Mouse (Mus musculus): Measurements from ENCODE around the gene Sdhc. TPM values are rescaled to one million over a fixed set of nuclear protein-coding genes. Genes with fewer than 3 reads are reported as not detected.
A peak's percentile ranks its signal among the peaks of the same experiment; 100 is the strongest.

Gene Sdhc
- total RNA-seq (2021): 100 to 1,000 TPM; 199 to 205 TPM

DNA sequence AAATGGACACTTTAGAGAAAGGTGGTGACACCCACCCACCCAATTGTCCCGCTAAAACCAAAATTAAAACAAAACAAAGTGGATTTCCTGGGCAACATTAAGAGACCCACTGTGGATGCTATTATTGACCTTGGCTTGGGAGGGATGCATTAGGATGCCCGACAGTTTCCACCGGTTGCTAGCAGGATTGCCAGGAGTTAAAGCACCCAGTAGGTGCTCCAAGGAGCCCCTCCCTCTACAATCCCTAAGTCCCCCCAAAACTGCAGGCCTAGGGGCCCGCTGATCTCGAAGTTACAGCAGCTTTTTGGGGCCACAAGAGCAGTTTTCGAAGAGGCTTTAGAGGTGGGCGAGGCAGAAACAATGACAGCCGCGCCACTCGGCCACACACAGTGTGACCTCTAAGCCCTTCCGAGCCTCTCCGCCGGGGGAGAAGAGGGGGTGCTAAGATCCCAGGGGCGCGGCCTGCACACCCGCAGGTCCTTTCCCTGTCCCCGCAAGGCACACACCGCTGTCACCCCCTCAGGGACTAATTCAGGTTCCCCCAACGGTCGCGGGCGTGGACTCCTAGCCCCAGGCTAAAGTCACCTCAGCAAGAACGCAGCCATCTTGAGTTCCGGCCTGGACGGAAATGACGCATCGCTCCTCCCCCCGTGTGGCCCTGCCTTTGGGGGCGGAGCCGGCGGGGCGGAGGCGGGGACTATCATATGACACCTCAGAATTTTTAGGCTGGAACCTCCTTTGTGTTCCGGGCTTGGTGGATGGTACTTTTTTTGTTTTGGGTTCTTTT lies at the start of gene Sdhc, which contains the start of gene Mpz:
TSS of gene Sdhc (minus strand) at position 630 of the 787 bp plus-strand sequence.
TSS of gene Mpz (plus strand) at position 738 of the 787 bp plus-strand sequence.
- intact Hi-C loops (cut with DNase I): loop anchor here (1.0 kb wide), 1 partner anchor 72 kb away; the partner anchor contains the start of gene Tomm40l
- DNase-seq (ENCODE audit: low spot score in 2 of 2): peak; percentile 92 to 97

GRCm38 (mm10) chr1:171199532-171199931 lies 49.1 kb upstream of the Sdhc start:
- intact Hi-C loops (cut with DNase I): no loop called here
- DNase-seq (ENCODE audit: low spot score in 2 of 2): no peak

GRCm38 (mm10) chr1:171195887-171196397 lies 45.5 kb upstream of the Sdhc start, which contains the start of gene Pcp4l1:
TSS of gene Pcp4l1 (minus strand) at chr1:171196268.
- DNase-seq (ENCODE audit: low spot score in 2 of 2): peak; percentile 47 to 77
- intact Hi-C loops (cut with DNase I): no loop called here

- no peak for DNase-seq (ENCODE audit: low spot score in 2 of 2)
- intact Hi-C loops (cut with DNase I): no loop called here
Measured at GRCm38 (mm10) chr1:171195046-171195822, 44.8 kb upstream of the Sdhc start.

- intact Hi-C loops (cut with DNase I): no loop called here
- DNase-seq (ENCODE audit: low spot score in 2 of 2): no peak
Measured at GRCm38 (mm10) chr1:171193911-171194830, 43.8 kb upstream of the Sdhc start.

- intact Hi-C loops (cut with DNase I): no loop called here
Measured at GRCm38 (mm10) chr1:171193093-171193840, 42.9 kb upstream of the Sdhc start.

DNA sequence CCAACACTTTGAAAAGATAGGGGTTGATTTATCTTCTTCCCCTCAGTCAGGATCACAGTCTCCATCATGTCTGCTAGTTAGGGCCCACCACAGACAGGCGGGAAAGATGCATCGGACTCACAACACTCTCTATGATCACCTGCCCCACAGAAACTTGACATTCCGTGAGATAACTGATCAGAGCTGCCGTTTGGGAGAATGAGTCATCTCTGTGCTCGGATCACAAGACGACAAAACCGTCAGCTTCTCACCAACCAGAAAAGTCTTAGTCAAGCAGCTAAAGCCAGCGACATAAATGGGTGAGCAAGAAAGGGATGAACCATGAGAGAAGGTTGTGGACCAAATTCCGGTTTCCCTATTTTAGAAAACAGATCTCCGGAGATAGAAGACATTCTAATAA lies 41.9 kb upstream of the Sdhc start:
- intact Hi-C loops (cut with DNase I): no loop called here
- no peak for DNase-seq (ENCODE audit: low spot score in 2 of 2)

More at GRCm38 (mm10) chr1:171193093-171193840, 42.9 kb upstream of the Sdhc start:
- peak in 1 of 2 experiments; percentile 22 for DNase-seq (ENCODE audit: low spot score in 2 of 2)

DNA sequence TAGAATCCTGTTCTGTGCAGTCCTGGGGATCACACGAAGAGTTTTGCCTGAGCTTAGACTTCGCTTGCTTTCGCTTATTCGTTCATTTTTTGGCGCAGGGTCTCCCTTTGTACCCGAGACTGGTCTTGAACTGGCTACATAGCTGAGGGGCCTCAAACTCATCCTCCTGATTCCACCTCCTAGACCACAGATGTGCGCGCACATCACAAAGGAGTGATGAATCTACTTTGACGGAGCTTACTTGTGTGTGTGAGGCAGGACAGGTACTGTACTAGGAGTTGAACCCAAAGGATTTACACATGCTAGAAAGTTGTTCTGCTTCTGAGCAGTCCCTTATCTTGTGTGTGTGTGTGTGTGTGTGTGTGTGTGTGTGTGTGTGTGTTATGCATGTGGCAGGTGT lies 40.4 kb upstream of the Sdhc start:
- intact Hi-C loops (cut with DNase I): no loop called here
- DNase-seq (ENCODE audit: low spot score in 2 of 2): no peak

- DNase-seq (ENCODE audit: low spot score in 2 of 2): no peak
- intact Hi-C loops (cut with DNase I): no loop called here
Measured at GRCm38 (mm10) chr1:171189476-171190114, 39.2 kb upstream of the Sdhc start.

- intact Hi-C loops (cut with DNase I): no loop called here
Measured at GRCm38 (mm10) chr1:171189046-171189445, 38.6 kb upstream of the Sdhc start.

DNA sequence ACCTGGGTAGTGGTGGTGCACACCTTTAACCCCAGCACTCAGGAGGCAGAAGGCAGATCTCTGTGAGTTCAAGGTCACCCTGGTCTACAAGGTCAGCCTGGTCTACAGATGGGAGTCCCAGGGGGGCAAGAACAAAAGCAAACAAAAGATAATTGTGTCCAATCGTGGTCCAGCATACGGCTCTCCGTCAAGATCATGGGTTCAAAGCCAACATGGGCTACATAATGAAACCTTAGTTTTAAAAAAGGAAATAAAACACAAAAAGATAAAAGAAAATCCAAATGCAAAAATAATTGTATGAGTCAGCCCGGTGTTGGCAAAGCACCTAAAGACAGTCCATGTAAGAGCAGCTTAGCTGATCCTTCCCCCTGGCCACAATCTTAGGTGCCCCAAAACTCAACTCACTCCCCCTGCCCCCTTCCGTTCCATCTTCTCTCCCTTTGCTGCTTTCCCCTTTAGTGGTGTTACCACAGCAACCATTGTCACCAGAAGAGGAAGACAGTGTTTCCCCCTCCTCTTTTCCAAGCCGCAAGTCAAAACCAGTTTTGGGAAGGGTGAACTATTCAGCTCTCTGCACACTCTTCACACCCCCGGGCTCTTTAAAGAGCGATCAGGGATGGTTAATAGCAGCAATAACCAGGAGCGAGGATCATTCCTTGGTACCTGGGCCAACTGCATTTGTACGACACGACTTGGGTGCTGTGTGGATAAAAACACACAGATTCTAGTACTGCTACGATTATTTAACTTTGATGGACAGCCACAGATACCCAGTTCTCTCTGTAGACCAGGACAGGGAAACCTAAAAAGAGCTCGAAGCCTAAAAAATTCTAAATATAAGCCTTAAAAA lies 37.7 kb upstream of the Sdhc start:
- DNase-seq (ENCODE audit: low spot score in 2 of 2): no peak
- intact Hi-C loops (cut with DNase I): no loop called here

More at GRCm38 (mm10) chr1:171189046-171189445, 38.6 kb upstream of the Sdhc start:
- no peak for DNase-seq (ENCODE audit: low spot score in 2 of 2)

DNA sequence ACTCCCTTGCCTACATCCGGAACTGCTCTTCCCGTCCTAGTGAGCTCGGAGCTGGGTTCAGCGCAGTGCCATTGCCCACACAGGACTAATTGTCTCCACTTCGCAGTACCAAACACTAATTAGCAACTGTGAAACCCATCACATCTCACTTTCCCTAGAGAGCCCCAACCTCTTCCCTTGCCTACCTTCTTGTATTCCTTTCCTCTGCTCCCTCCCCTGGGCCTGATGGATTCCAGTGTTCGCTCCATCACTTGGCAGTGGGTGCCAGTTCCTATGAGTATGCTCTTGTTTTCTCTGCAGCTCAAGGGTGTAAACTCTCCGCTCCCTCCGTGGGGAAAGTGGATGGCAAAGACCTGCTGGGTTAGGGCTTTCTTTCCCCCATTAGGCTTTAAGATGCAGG lies 35.3 kb upstream of the Sdhc start:
- intact Hi-C loops (cut with DNase I): no loop called here

DNA sequence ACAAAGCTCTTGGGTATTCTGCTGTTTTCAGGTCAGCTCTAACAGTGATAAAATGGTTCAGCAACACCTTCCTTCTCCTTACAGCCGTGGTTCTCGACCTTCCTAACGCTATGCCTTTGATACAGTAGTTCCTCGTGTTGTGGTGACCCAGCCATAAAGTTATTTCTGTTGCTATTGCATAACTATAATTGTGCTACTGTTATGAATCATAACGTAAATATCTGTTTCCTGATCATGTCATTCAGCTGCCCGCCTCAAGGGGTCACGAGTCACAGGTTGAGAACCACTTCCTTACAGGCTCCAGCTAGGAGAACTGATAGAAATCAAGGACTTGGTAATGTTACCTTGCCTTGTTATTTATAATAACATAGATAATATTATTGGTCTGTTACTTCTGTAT lies 33.9 kb upstream of the Sdhc start:
- intact Hi-C loops (cut with DNase I): no loop called here
- no peak for DNase-seq (ENCODE audit: low spot score in 2 of 2)

More for the DNA sequence above, 35.3 kb upstream of the Sdhc start:
- no peak for DNase-seq (ENCODE audit: low spot score in 2 of 2)

DNA sequence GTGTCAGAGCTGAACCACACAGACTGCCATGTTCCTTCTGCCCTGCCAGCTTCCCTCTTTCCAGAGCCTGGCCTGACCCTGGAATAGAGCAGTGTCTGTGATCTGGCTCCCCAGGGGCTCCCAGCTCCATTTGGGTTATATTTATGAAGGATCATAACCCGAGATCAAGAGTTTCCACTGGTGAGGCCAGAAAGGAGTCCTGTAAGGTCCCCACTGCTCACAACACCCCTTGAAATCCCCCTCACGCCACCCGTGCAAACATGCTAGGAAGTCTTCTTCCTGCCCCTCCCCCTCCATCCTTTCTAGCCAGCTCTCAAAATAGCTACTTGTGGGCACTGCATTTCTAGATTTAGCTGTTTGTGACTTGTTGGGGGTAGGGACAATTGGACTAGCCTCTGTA lies 33.2 kb upstream of the Sdhc start:
- intact Hi-C loops (cut with DNase I): no loop called here

GRCm38 (mm10) chr1:171183025-171183424 lies 32.6 kb upstream of the Sdhc start:
- intact Hi-C loops (cut with DNase I): no loop called here
- DNase-seq (ENCODE audit: low spot score in 2 of 2): no peak

More for the DNA sequence above, 33.2 kb upstream of the Sdhc start:
- no peak for DNase-seq (ENCODE audit: low spot score in 2 of 2)

- intact Hi-C loops (cut with DNase I): loop anchor here (10.0 kb wide), 1 partner anchor 265 kb away; no protein-coding TSS in a partner anchor
- DNase-seq (ENCODE audit: low spot score in 2 of 2): no peak
Measured at GRCm38 (mm10) chr1:171179487-171180171, 29.2 kb upstream of the Sdhc start.
